Mouse (Mus musculus): ENCODE measurements around the gene Mzf1.

Gene Mzf1

GRCm38 (mm10) chr7:13001584-13001983, 53.0 kb downstream of the Mzf1 start:
- DNase-seq: no peak

DNA sequence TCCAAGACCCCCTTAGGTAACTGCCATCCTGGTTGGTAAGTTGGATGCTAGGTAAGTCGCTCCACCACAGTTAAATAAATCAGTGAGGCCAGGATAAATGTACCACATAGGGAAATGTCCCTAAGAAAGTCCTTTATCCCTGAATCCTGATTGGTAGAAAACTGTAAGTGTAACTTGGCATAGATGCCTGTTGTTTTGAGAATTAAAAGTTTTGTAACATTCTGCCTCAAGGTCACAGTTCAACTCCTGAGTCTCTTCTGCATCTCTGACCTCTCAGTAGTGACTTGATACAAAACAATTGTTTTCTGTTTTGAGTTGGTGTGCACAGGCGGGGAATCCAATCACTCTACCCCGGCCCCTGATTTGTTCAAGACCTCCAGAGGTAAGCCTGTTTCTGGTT, 55.7 kb downstream of the Mzf1 start, which contains the start of gene Trim28:
Trim28 (plus strand) TSS at position 264 of the 400 bp plus-strand sequence.
- DNase-seq: no peak

- DNase-seq: no peak
Measured at GRCm38 (mm10) chr7:12998053-12998452, 56.5 kb downstream of the Mzf1 start, which contains the start of gene Slc27a5. Gene Slc27a5 (minus strand): TSS chr7:12998192.

- no peak for DNase-seq
Measured at GRCm38 (mm10) chr7:12997230-12997629, 57.3 kb downstream of the Mzf1 start.

DNA sequence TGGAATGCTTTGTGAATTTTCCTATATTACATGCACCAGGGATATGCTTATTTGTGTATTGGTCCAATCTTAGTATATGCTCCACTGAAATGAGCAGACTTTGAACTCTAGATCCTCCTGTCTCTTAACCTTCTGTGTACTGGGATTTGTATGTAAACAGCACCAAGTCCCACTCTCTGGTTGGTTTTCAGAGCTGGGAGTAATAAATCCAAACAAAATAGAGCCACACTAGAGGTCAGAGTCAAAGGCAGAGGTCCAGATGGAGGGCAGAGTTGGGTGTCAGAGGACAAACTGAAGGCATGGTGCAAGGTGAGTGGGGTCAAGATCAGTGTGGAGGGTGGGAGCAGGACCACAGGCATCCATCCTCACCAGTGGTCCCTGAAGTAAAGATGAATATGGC, 58.7 kb downstream of the Mzf1 start:
- no peak for DNase-seq

GRCm38 (mm10) chr7:12993148-12993547, 61.4 kb downstream of the Mzf1 start:
- no peak for DNase-seq

Measured in lung, postnatal 4 days (tissue).